Mouse (Mus musculus): ENCODE results near the gene Fam151a.
A peak's percentile ranks its signal among the peaks of the same experiment; 100 is the strongest.
"Not testable (repeated sequence)": the region's sequence is repeated elsewhere in the genome, so short reads cannot be mapped to it uniquely, and the experiment has no call there.

Gene Fam151a

GRCm38 (mm10) chr4:106733636-106734035 is at the start of gene Fam151a:
Gene Fam151a (plus strand): TSS chr4:106733889.
- no peak for DNase-seq (ENCODE audit: low spot score)

GRCm38 (mm10) chr4:106688636-106689296 is 44.9 kb upstream of the Fam151a start:
- DNase-seq (ENCODE audit: low spot score), result no peak

DNA sequence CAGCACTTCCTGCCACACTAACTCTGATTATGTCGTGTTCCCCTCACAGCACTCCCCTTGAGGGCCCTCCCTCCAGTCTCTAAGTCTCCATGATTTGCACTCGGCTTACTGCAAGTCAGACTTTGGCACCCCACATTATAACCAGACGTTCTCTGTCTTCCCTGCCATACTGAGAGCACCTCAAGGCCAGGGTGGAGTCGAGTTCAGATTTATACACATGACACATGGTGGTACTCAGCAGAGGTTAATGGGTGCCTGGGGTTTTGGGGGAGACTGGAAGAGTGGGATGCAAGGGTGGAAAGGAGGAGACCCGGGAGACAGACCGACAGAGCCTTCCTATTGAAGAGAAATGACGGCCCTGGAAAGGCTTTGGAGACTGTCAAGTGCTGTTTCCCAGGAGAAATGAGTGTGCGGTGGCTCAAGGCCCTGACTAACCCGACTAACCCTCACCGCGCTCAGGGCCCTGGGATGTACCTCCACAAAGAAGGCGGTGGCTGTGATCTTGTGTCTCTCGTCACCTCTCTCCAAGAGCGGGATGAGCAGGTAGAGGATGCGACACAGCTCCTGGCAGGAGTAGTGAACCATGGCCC is 39.8 kb upstream of the Fam151a start:
- DNase-seq (ENCODE audit: low spot score), result no peak

- DNase-seq (ENCODE audit: low spot score), result no peak
Measured at GRCm38 (mm10) chr4:106699989-106700388, 33.7 kb upstream of the Fam151a start.

DNA sequence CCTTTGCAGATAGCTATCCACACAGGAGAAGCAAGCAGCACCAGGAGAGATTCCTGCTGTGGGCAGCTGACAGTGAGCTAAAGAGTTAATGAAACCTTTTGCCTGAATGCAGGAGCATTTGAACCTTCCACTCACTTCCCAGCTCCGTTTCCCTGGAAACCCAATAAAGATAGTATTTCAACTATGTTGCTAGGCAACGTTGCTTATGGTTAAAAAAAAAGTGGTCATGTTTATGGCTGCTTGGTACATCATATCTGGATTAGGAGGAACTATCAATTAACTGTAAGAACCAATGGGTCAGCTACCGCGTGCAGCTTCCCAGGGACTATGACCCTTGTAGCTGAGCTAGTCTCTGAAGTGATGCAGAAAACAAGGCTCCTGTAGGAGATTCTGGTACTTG is 32.9 kb upstream of the Fam151a start:
- DNase-seq (ENCODE audit: low spot score), result no peak

- DNase-seq (ENCODE audit: low spot score), result no peak
Measured at GRCm38 (mm10) chr4:106703956-106704355, 29.7 kb upstream of the Fam151a start.

GRCm38 (mm10) chr4:106704416-106704815 is 29.3 kb upstream of the Fam151a start:
- no peak for DNase-seq (ENCODE audit: low spot score)

DNA sequence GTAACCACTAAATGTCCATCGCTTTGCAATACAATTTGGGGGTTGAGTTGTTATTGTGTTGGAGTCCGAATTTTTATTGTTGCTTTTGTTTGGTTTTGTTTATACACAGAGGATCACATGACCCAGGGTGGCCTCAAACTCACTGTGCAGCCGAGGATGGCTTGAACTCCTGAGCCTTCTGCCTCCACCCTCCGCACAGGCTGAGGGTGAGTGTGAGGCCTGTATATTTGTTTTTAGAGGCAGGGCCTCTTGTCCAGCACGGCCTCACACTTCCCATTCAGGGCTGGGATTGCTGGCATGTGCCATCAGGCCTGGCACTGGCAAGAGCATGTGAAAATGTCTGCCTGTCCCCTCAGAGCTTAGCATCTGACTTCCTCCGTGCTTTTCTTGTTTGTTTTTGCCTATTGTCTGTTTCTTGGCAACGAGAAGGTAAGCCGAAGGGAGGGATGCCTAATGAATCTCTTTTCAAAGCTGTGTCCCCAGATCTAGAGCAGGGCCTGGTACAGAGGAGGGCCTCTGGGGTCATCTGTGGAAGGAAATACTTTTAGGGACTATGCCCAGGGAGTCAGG is 28.5 kb upstream of the Fam151a start:
- no peak for DNase-seq (ENCODE audit: low spot score)

DNA sequence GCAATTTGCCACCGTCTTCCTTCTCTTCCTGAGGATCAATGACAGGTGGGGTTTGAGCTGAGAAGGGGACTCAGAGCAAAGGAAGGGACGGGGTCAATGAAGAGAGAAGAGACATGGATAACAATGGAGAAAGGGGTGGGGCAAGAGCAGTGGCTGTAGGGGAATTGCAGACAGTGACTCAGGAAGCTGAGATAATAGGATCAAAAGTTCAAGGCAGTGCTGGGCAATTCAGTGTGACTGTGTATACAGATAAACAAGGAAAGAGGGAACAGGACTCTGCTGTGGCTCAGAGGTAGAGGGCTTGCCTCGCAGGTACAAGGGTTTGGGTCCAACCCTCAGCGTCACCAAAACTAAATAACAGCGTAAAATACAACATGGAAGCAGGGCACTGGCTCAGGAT is 25.7 kb upstream of the Fam151a start:
- no peak for DNase-seq (ENCODE audit: low spot score)

GRCm38 (mm10) chr4:106708408-106708807 is 25.3 kb upstream of the Fam151a start:
- peak; percentile 94 for DNase-seq (ENCODE audit: low spot score)

DNA sequence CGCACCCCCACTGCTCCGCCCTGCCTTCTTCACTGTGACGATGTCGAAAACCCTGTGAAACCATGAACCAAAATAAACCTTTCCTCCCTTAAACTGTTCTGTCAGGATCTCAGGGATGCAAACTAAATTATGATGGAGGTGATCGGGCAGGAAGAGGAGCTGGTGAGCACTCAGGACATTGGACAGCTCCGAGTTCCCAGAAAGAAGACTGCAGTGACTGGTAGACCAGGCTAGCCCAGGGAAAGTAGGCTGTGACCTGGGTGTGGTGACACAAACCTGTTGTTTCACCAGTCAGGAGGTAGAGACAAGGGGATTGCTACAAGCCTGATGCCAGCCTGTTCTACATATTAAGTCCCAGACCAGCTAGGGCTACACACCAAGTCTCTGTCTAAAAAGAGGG is 20.1 kb upstream of the Fam151a start:
- DNase-seq (ENCODE audit: low spot score), result no peak

GRCm38 (mm10) chr4:106720631-106721030 is 13.1 kb upstream of the Fam151a start:
- DNase-seq (ENCODE audit: low spot score), result no peak

DNA sequence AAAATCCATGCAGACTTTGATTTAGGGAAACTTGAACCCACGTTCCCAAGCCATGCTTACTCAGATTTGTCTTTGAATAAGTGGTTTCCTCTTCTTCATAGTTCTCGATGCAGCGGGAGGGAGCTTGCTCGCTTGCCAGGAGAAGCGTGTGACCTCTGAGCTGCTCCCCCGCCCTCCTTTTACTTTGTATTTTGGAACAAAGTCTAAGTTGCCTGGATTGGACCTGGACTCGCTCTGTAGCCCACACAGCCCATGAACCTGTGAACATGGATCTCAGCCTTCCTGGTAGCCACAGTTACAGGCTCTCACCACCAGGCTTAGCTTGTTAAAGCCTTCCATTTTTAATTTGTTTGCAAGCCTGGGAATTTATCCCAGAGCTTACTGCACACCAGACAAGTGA is 2.9 kb upstream of the Fam151a start, which contains the start of gene Mroh7:
TSS of gene Mroh7 (minus strand) at position 112 of the 400 bp plus-strand sequence.
- no peak for DNase-seq (ENCODE audit: low spot score)

- DNase-seq (ENCODE audit: low spot score), result not testable (repeated sequence)
Measured at GRCm38 (mm10) chr4:106736884-106737283, 3.2 kb downstream of the Fam151a start.

GRCm38 (mm10) chr4:106737904-106738303 is 4.2 kb downstream of the Fam151a start:
- DNase-seq (ENCODE audit: low spot score), result no peak

DNA sequence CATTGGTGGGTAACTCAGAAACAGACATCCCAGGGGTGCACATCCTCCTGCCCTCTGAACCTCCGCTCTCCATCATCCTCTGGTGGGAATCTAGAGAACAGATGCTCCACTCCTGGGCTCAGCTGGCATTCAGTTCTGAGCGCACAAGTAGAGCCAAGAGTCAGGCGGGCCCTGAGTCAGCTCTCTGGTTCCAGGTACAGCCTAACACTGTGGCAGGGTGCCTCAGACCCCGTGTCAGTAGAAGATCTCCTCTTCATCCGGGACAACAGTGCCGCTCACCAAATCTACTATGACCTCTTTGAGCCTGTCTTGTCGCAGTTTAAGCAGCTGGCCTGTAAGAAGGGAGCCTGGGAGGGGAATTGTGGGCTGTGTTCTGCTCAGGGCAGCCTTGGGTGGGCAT is 12.2 kb downstream of the Fam151a start:
- no peak for DNase-seq (ENCODE audit: low spot score)

DNA sequence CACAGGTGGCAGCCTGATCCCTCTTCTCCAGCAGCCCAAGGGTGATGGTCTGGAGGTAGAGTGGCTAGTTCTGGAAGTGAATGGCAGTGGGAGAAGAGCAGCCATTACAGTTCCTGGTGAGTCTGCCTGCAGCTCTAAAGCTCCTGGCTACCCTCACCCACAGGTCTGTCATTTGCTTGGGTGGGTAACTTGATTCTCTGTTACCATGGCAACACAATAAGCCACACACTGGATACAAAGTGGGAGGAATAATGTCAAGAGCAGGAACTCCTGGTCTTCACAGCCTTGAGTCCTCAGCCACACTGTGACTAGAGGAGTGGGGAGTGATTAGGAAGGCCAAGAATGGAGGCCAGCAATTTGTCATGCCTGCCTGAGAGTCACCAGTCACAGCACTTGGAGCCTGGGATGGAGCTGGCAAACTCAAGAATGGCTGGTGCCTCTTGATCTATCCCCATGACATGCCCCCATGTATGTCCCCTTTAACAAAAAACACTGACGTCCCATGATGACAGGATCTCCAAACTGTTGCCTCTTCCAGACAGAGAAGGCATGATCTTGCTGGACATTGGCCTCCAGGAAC is 13.4 kb downstream of the Fam151a start:
- DNase-seq (ENCODE audit: low spot score), result no peak

GRCm38 (mm10) chr4:106749699-106750098 is 16.0 kb downstream of the Fam151a start:
- DNase-seq (ENCODE audit: low spot score), result peak; percentile 79

- DNase-seq (ENCODE audit: low spot score), result no peak
Measured at GRCm38 (mm10) chr4:106751726-106752125, 18.0 kb downstream of the Fam151a start.

GRCm38 (mm10) chr4:106764166-106764565 is 30.5 kb downstream of the Fam151a start:
- no peak for DNase-seq (ENCODE audit: low spot score)

- no peak for DNase-seq (ENCODE audit: low spot score)
Measured at GRCm38 (mm10) chr4:106769306-106769705, 35.6 kb downstream of the Fam151a start.

DNA sequence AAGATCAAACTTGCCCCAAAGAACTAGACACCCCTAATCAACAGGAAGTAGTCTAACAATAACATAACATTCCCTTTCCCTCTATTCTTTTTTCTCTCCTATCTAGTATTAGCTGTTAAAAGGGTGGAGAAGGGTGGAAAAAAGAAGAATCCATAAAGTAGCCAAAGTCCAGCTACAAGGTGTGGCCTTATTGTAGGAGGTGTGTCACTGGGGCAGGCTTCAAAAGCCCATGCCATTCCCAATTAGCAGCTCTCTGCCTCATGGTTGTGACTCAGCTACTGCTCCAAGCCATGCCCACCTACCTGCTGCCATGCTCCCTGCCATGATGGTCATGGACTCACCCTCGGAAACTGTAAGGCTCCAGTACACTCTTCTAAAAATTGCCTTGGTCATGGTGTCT is 38.9 kb downstream of the Fam151a start:
- DNase-seq (ENCODE audit: low spot score), result no peak

- DNase-seq (ENCODE audit: low spot score), result not testable (repeated sequence)
Measured at GRCm38 (mm10) chr4:106775767-106776166, 42.1 kb downstream of the Fam151a start.
